8 mouse cellular contexts compared by ENCODE assay signal in the genomic region with DNA sequence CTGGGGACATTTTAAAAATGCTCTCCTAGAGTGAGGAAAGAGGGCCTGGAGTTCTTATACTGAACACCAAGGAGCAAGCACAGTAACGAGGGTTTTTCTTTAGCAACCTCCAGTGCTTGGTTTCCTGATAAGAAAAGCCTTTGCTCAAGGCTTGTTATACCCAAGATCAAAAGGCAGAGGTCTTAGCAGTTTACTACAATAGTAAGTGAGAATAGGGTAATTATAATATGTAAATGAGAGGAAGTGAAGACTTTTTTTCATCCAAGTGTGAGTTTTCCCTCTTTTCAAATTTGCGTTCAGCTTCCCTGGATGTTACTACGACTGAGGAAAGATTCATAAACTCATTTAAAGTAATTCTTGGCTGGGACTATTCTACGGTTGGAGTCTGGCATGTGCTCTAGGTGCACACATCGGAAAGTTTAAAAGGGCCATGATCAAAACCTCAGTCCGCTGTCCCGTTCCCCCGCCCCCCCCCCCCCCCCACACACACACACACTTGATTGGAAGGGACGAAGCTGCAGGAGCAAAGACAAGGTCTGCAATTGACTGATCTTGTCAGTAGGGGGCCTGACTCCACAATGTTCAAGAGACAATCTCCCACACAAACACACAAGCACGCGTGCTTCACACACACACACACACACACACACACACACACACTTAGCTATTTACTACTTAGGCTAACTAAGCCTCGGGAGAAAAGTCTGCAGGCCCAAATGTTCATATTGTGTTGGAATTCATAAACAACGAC. TPM values are rescaled to one million over a fixed set of nuclear protein-coding genes. Genes with fewer than 3 reads are reported as not detected.
DNase-seq lines count a peak whose midpoint lies in the region; ATAC-seq lines count a peak whose summit lies in the region.

No protein-coding gene starts in this region.

- peak overlapping the region; percentile 83 for H3K27ac ChIP-seq in embryonic facial prominence, embryonic 10.5 days (replicated peaks)
- peak overlapping the region; percentile 82 for H3K27ac ChIP-seq in limb, embryonic 12.5 days
- H3K27ac ChIP-seq in midbrain, embryonic 12.5 days (replicated peaks) = no peak overlapping the region

- peaks cover 46% of the 10 kb centered on the region for H3K4me1 ChIP-seq in embryonic facial prominence, embryonic 10.5 days
- peaks cover 23% of the 10 kb centered on the region for H3K4me1 ChIP-seq in limb, embryonic 12.5 days (replicated peaks)
- peaks cover 28% of the 10 kb centered on the region for H3K4me1 ChIP-seq in midbrain, embryonic 12.5 days

- H3K9ac ChIP-seq in limb, embryonic 12.5 days (replicated peaks) = peak overlapping the region; percentile 62; the same call in 1 of the 2 replicates
- peak overlapping the region; percentile 65 for H3K9ac ChIP-seq in midbrain, embryonic 12.5 days (replicated peaks)

- peaks cover 5% of the 10 kb centered on the region; the same call in 1 of the 2 replicates for H3K36me3 ChIP-seq in embryonic facial prominence, embryonic 10.5 days (replicated peaks)
- H3K36me3 ChIP-seq in limb, embryonic 12.5 days = no peaks in the 10 kb centered on the region
- H3K36me3 ChIP-seq in midbrain, embryonic 12.5 days = no peaks in the 10 kb centered on the region

- H3K4me3 ChIP-seq in embryonic facial prominence, embryonic 10.5 days = peak overlapping the region; percentile 91
- H3K4me3 ChIP-seq in limb, embryonic 12.5 days (replicated peaks) = peak overlapping the region; percentile 86
- peak overlapping the region; percentile 80 for H3K4me3 ChIP-seq in midbrain, embryonic 12.5 days

- 4% methylated on average over 13 of the region's 13 CpGs for WGBS in embryonic facial prominence, embryonic 10.5 days
- WGBS in limb, embryonic 12.5 days = 4% methylated on average over 13 of the region's 13 CpGs
- 5% methylated on average over 12 of the region's 13 CpGs for WGBS in midbrain, embryonic 12.5 days

- H3K9me3 ChIP-seq in embryonic facial prominence, embryonic 10.5 days = peaks cover under 1% of the 10 kb centered on the region; the same call in 1 of the 2 replicates
- H3K9me3 ChIP-seq in limb, embryonic 12.5 days = no peaks in the 10 kb centered on the region
- no peaks in the 10 kb centered on the region for H3K9me3 ChIP-seq in midbrain, embryonic 12.5 days

- DNase-seq in adrenal gland, adult 8-10 months = peak; percentile 71
- peak; percentile 73 for DNase-seq in embryonic facial prominence, embryonic 10.5 days (ENCODE audit: low spot score)
- peak; percentile 80 to 86 for DNase-seq in heart, adult 18-20 months
- peak; percentile 59 for DNase-seq in kidney, adult 11 months
- DNase-seq in telencephalon, adult 2 months (ENCODE audit: low read depth, low spot score) = peak; percentile 64

- peak; percentile 27 for ATAC-seq in CD4-positive, CD25-positive, alpha-beta regulatory T cell, adult 4 months
- no peak for ATAC-seq in limb, embryonic 12.5 days (ENCODE audit: insufficient number of reproducible peaks, insufficient read depth, low FRiP score, low TSS enrichment, low read depth)
- no peak for ATAC-seq in midbrain, embryonic 12.5 days (ENCODE audit: low FRiP score, low read depth)

- peaks cover 18% of the 10 kb centered on the region for H3K27me3 ChIP-seq in embryonic facial prominence, embryonic 10.5 days (replicated peaks; ENCODE audit: low read depth, poor library complexity, severe bottlenecking)
- H3K27me3 ChIP-seq in limb, embryonic 12.5 days = peaks cover 20% of the 10 kb centered on the region
- peaks cover 59% of the 10 kb centered on the region for H3K27me3 ChIP-seq in midbrain, embryonic 12.5 days

- peak overlapping the region; percentile 98 for H3K4me2 ChIP-seq in limb, embryonic 12.5 days
- peak overlapping the region; percentile 96 for H3K4me2 ChIP-seq in midbrain, embryonic 12.5 days (replicated peaks)

RNA-seq across cellular contexts. Expression of gene Nr4a2, which starts 6.4 kb away (rescaled TPM):
- polyA plus RNA-seq in CD4-positive, CD25-positive, alpha-beta regulatory T cell, adult 4 months (2017; shearing (Covaris generic)) = 1 to 10 TPM; 2.5 to 3.5 TPM
- 10 to 100 TPM in 1 of 4 experiments, 1 to 10 TPM in 3; 6.8 to 29.7 (median 8.4) TPM for total RNA-seq in adrenal gland, adult 8-10 months (2022)
- polyA plus RNA-seq in embryonic facial prominence, embryonic 10.5 days (2016; fragmentation: Nextera tagmentation; extraction: Ambion mirVana) = 5.3 and 6.5 TPM in 2 replicates
- 1 to 10 TPM; 1.7 TPM for total RNA-seq in heart, adult 18-20 months (2021)
- 7.0 and 7.9 TPM in 2 replicates for polyA plus RNA-seq in limb, embryonic 12.5 days (2016; fragmentation: Nextera tagmentation; extraction: Ambion mirVana)
- polyA plus RNA-seq in midbrain, embryonic 12.5 days (2016; fragmentation: Nextera tagmentation; extraction: Ambion mirVana) = 31.4 and 35.2 TPM in 2 replicates
